Mouse (Mus musculus) liver, postnatal 0 days (tissue): Measurements from ENCODE around the gene Vps33a. TPM values are rescaled to one million over a fixed set of nuclear protein-coding genes. Genes with fewer than 3 reads are reported as not detected.
A peak's percentile ranks its signal among the peaks of the same experiment; 100 is the strongest.

Experiments used
- ATAC-seq: fragments of 200-750 bp; cut with Nextera tagmentation; 2 replicates; pipeline ENCODE4 v1.8.0; 2017; ENCODE audit warnings: mild to moderate bottlenecking, moderate library complexity
- DNase-seq: peaks from one replicate; pipeline ENCODE4 v3.0.0-alpha.2; 2016
- H3K27ac ChIP-seq: fragments of 300-500 bp; sonication (generic); 2 replicates; pipeline ENCODE4 v1.5.1; 2014; ENCODE audit warnings: antibody characterized with exemption, moderate library complexity, mild to moderate bottlenecking, low read depth
- H3K27me3 ChIP-seq: fragments of 300-500 bp; sonication (generic); 2 replicates; pipeline ENCODE4 v1.6.1; 2014; ENCODE audit warnings: low read length, control low read depth, mixed read lengths; ENCODE audit not compliant: insufficient read depth
- H3K36me3 ChIP-seq: fragments of 300-500 bp; sonication (generic); replicated peaks from 2 replicates; pipeline ENCODE4 v1.6.1; 2014; ENCODE audit warnings: mild to moderate bottlenecking, control low read depth, low read length, moderate library complexity, mixed read lengths; ENCODE audit not compliant: insufficient read depth
- H3K4me1 ChIP-seq: fragments of 300-500 bp; sonication (generic); 2 replicates; pipeline ENCODE4 v1.6.1; 2014; ENCODE audit warnings: antibody characterized with exemption, mild to moderate bottlenecking, control low read depth; ENCODE audit not compliant: insufficient read depth
- H3K4me2 ChIP-seq: fragments of 300-500 bp; sonication (generic); 2 replicates; pipeline ENCODE4 v1.6.1; 2014; ENCODE audit warnings: low read depth, mild to moderate bottlenecking, low read length, moderate library complexity, mixed read lengths
- H3K4me3 ChIP-seq: fragments of 300-500 bp; sonication (generic); 2 replicates; pipeline ENCODE4 v1.5.1; 2014; ENCODE audit warnings: low read depth, low read length
- H3K9ac ChIP-seq: fragments of 300-500 bp; sonication (generic); replicated peaks from 2 replicates; pipeline ENCODE4 v1.6.1; 2014; ENCODE audit warnings: mild to moderate bottlenecking, moderate library complexity
- H3K9me3 ChIP-seq: fragments of 300-500 bp; sonication (generic); 2 replicates; pipeline ENCODE4 v1.6.1; 2016; ENCODE audit warnings: mild to moderate bottlenecking, control low read depth, low read length, mixed read lengths
- CTCF ChIP-seq: sonication (generic); IDR thresholded peaks from 2 replicates; pipeline ENCODE4 v1.5.1; 2016; ENCODE audit warnings: antibody characterized with exemption, low read depth
- EP300 ChIP-seq: IDR thresholded peaks from 2 replicates; pipeline ENCODE4 v1.6.1; 2016; ENCODE audit warnings: antibody characterized with exemption, low read depth, mild to moderate bottlenecking
- WGBS: fragments of 180-500 bp; shearing (Covaris S2); extraction: QIAGEN DNeasy Blood & Tissue Kit; methylation state at CpG from one replicate; pipeline ENCODE4 v1.1.7; 2014; ENCODE audit not compliant: insufficient replicate concordance; 5-methylcytosine and 5-hydroxymethylcytosine counted together
- polyA plus RNA-seq: library from polyadenylated mRNA; unstranded; fragments of >200 nt; fragmentation: Nextera tagmentation; extraction: Ambion mirVana; gene quantifications from 2 replicates; pipeline ENCODE4 v1.2.1, GENCODE M21; 2015

The Vps33a gene
- polyA plus RNA-seq, 1 experiment from 2014 or later: 11.8 TPM

DNA sequence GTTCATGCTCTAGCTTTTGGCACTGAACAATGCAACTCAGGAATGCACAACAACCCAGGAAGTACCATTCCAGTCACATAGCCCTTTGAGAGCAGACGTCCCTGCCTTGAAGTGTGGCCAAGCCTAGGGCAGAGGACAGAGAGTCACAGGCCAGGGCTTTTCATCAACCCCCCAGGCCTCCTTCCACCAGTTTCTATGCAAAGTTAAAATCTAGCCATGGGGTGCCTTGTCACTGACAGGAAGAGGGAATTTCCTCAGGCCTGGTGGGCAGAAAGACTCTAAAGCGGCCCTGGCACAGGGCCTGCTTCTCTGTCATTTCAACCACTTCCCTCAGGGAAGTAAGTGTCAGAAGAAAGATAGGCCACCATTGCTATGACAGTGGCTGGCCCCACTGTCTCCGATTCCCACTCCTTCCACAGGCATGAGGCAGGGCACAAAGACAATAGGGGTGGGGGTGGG lies 34.4 kb upstream of the Vps33a start:
- no peaks in the 10 kb centered on the region for H3K4me1 ChIP-seq
- DNase-seq: no peak

GRCm38 (mm10) chr5:123603496-123603895 lies 30.7 kb upstream of the Vps33a start:
- WGBS: 59% methylated on average over 11 of the region's 11 CpGs
- no peak overlapping the region for H3K4me3 ChIP-seq
- DNase-seq (no peak), ATAC-seq (no peak)
- peaks cover 40% of the 10 kb centered on the region for H3K36me3 ChIP-seq
- H3K27me3 ChIP-seq: no peaks in the 10 kb centered on the region
- no peaks in the 10 kb centered on the region for H3K4me1 ChIP-seq
- no peaks in the 10 kb centered on the region for H3K9me3 ChIP-seq
- H3K27ac ChIP-seq: no peak overlapping the region
- TF ChIP-seq CTCF (no peak), EP300 (no peak)
- H3K9ac ChIP-seq: no peak overlapping the region
- H3K4me2 ChIP-seq: no peak overlapping the region

More for the DNA sequence above, 34.4 kb upstream of the Vps33a start:
- ATAC-seq: peak; percentile 48
- Histone ChIP-seq H3K27ac (no peak overlapping the region), H3K4me3 (no peak overlapping the region), H3K36me3 (peaks cover 40% of the 10 kb centered on the region), H3K9me3 (no peaks in the 10 kb centered on the region), H3K9ac (no peak overlapping the region), H3K4me2 (no peak overlapping the region), H3K27me3 (no peaks in the 10 kb centered on the region)
- TF ChIP-seq CTCF (no peak), EP300 (no peak)
- WGBS: 75% methylated on average over 3 of the region's 3 CpGs

GRCm38 (mm10) chr5:123602174-123602573 lies 29.3 kb upstream of the Vps33a start:
- no peak for ATAC-seq
- H3K9me3 ChIP-seq: no peaks in the 10 kb centered on the region
- peaks cover 32% of the 10 kb centered on the region for H3K36me3 ChIP-seq
- no peak for TF ChIP-seq EP300
- no peak for TF ChIP-seq CTCF
- no peak overlapping the region for H3K27ac ChIP-seq
- H3K4me2 ChIP-seq: no peak overlapping the region
- no peak for DNase-seq
- WGBS: 75% methylated on average over 6 of the region's 6 CpGs
- no peak overlapping the region for H3K9ac ChIP-seq
- H3K27me3 ChIP-seq: no peaks in the 10 kb centered on the region
- no peak overlapping the region for H3K4me3 ChIP-seq
- no peaks in the 10 kb centered on the region for H3K4me1 ChIP-seq

- Histone ChIP-seq H3K9me3 (no peaks in the 10 kb centered on the region), H3K4me1 (no peaks in the 10 kb centered on the region), H3K4me2 (no peak overlapping the region), H3K36me3 (peaks cover 28% of the 10 kb centered on the region), H3K27ac (no peak overlapping the region), H3K9ac (no peak overlapping the region), H3K4me3 (no peak overlapping the region), H3K27me3 (no peaks in the 10 kb centered on the region)
- no peak for ATAC-seq
- no peak for DNase-seq
- WGBS: 61% methylated on average over 6 of the region's 6 CpGs
- TF ChIP-seq EP300 (no peak), CTCF (no peak)
Measured at GRCm38 (mm10) chr5:123599319-123599718, 26.5 kb upstream of the Vps33a start.

DNA sequence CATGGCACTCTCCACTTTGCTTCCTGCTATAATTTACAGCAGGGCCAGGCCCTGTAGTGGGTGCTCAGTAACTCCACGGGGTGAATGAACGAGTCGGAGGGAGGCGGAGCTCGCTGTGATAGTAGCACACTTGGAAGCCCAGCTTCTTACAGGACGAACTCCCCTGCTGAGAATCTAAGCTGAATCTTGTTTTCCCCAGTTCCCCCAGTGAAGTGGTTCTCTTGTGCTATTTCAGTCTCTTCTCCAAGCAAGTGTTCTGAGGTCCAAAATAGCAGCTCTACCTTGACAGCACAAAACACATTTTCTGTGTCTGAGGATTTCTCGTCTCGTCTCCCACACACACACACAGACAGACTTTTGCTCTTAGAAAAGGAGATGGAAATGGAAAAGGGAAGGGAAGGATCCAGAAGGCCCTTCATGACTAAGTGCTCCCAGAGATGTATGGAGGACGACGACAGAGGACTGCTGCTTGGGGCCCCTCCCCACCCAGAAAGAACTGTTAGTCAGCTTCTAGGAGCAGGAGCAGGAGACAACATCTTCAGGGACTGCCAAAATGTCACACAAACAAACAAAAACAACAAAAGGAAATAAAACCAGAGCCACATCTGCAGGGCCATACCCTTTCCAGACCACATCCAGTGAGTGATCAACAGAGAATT lies 20.9 kb upstream of the Vps33a start:
- TF ChIP-seq EP300 (no peak), CTCF (no peak)
- H3K36me3 ChIP-seq: peaks cover 20% of the 10 kb centered on the region
- H3K4me1 ChIP-seq: no peaks in the 10 kb centered on the region
- DNase-seq (no peak), ATAC-seq (no peak)
- no peak overlapping the region for H3K27ac ChIP-seq
- H3K9me3 ChIP-seq: no peaks in the 10 kb centered on the region
- H3K9ac ChIP-seq: no peak overlapping the region
- no peak overlapping the region for H3K4me3 ChIP-seq
- whole genome bisulfite sequencing: 83% methylated on average over 10 of the region's 10 CpGs
- H3K4me2 ChIP-seq: no peak overlapping the region
- no peaks in the 10 kb centered on the region for H3K27me3 ChIP-seq

- no peaks in the 10 kb centered on the region for H3K9me3 ChIP-seq
- H3K9ac ChIP-seq: no peak overlapping the region
- WGBS: 67% methylated on average over 6 of the region's 6 CpGs
- no peak overlapping the region for H3K27ac ChIP-seq
- H3K4me3 ChIP-seq: no peak overlapping the region
- TF ChIP-seq CTCF (no peak), EP300 (no peak)
- no peak overlapping the region for H3K4me2 ChIP-seq
- H3K4me1 ChIP-seq: 0 out of 2 replicates have a peak, but pooled peaks cover 2% of the 10 kb centered on the region
- H3K27me3 ChIP-seq: no peaks in the 10 kb centered on the region
- H3K36me3 ChIP-seq: peaks cover 46% of the 10 kb centered on the region
- DNase-seq (no peak), ATAC-seq (no peak)
Measured at GRCm38 (mm10) chr5:123580043-123580442, 7.2 kb upstream of the Vps33a start.

GRCm38 (mm10) chr5:123576696-123577095 lies 3.9 kb upstream of the Vps33a start:
- ATAC-seq (no peak), DNase-seq (no peak)
- Histone ChIP-seq H3K9ac (no peak overlapping the region), H3K4me1 (peaks cover 13% of the 10 kb centered on the region), H3K27ac (no peak overlapping the region), H3K4me2 (no peak overlapping the region), H3K4me3 (no peak overlapping the region), H3K27me3 (no peaks in the 10 kb centered on the region), H3K9me3 (no peaks in the 10 kb centered on the region), H3K36me3 (peaks cover 32% of the 10 kb centered on the region)
- TF ChIP-seq EP300: no peak
- TF ChIP-seq CTCF: no peak
- WGBS: 68% methylated on average over 3 of the region's 3 CpGs
